In the genomic region with DNA sequence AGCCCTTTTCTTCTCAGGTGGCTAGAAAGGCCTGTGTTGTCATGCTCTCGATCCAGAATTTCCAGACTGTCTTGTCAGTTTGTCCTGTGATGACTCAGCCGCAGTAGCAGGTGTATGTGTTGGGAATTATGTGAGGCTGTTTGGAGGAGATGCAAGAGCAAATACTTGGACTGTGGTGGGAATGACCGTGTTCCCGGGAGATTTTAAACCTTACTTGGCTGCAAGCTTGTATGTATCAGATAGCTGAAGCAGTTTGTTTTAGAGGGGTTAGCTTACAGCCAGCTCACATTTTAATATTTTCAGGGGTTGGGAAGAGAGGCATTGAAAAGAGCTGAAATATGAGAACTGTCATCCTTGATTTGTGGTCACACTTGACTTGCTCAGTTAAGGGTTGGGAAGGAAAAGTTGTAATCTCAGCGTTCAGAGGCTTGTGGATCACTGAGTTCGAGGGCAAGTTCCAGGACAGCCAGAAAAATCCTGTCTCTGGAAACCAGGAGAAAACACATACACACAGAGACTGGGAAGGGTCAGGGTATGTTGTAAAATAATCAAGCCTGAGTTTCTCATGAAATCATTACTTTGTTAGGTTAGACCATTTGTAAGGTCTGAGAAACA, we compare ENCODE assay signal across 8 mouse cellular contexts. TPM values are rescaled to one million over a fixed set of nuclear protein-coding genes. Genes with fewer than 3 reads are reported as not detected.
A peak's percentile ranks its signal among the peaks of the same experiment; 100 is the strongest.
DNase-seq lines count a peak whose midpoint lies in the region; ATAC-seq lines count a peak whose summit lies in the region.

No protein-coding gene starts in this region.

- no peaks in the 10 kb centered on the region for H3K9me3 ChIP-seq in heart, embryonic 10.5 days
- no peaks in the 10 kb centered on the region for H3K9me3 ChIP-seq in intestine, embryonic 16.5 days (ENCODE audit: control insufficient read depth, low read length)
- no peaks in the 10 kb centered on the region for H3K9me3 ChIP-seq in midbrain, embryonic 13.5 days

- no peak for DNase-seq in heart, embryonic 10.5 days (ENCODE audit: low spot score)
- no peak for DNase-seq in heart, postnatal 10 days
- peak; percentile 58 for DNase-seq in adipocyte (ENCODE audit: low spot score)
- DNase-seq in cerebellum, postnatal 36 days: no peak
- no peak for DNase-seq in cerebellum, postnatal 14 days

- peaks cover 42% of the 10 kb centered on the region for H3K4me1 ChIP-seq in heart, embryonic 10.5 days
- H3K4me1 ChIP-seq in intestine, embryonic 16.5 days (ENCODE audit: control insufficient read depth, insufficient read depth, low read length): peaks cover 22% of the 10 kb centered on the region
- H3K4me1 ChIP-seq in midbrain, embryonic 13.5 days (replicated peaks): peaks cover 34% of the 10 kb centered on the region

- H3K9ac ChIP-seq in intestine, embryonic 16.5 days (ENCODE audit: low read depth, low read length): peak overlapping the region; percentile 95; the same call in 1 of the 2 replicates
- peak overlapping the region; percentile 23; the same call in 1 of the 2 replicates for H3K9ac ChIP-seq in midbrain, embryonic 13.5 days (replicated peaks)

- no peak for ATAC-seq in intestine, embryonic 16.5 days
- ATAC-seq in midbrain, embryonic 13.5 days: no peak
- no peak for ATAC-seq in megakaryocyte progenitor cell, adult 5-6 weeks (replicated peaks; ENCODE audit: poor library complexity)

- H3K36me3 ChIP-seq in heart, embryonic 10.5 days: peaks cover 31% of the 10 kb centered on the region
- H3K36me3 ChIP-seq in intestine, embryonic 16.5 days (ENCODE audit: control insufficient read depth, insufficient read depth, low read length): peaks cover 17% of the 10 kb centered on the region
- peaks cover 26% of the 10 kb centered on the region for H3K36me3 ChIP-seq in midbrain, embryonic 13.5 days

- intact Hi-C loops in heart, postnatal 10 days (cut with DNase I): no loop called here

- H3K4me2 ChIP-seq in intestine, embryonic 16.5 days (ENCODE audit: low read depth, low read length): peak overlapping the region; percentile 54
- H3K4me2 ChIP-seq in midbrain, embryonic 13.5 days (replicated peaks): peak overlapping the region; percentile 81

- no peaks in the 10 kb centered on the region for H3K27me3 ChIP-seq in heart, embryonic 10.5 days (ENCODE audit: insufficient read depth, poor library complexity, severe bottlenecking)
- no peaks in the 10 kb centered on the region for H3K27me3 ChIP-seq in intestine, embryonic 16.5 days (replicated peaks; ENCODE audit: control insufficient read depth, insufficient read depth, low read length)
- no peaks in the 10 kb centered on the region for H3K27me3 ChIP-seq in midbrain, embryonic 13.5 days

- 85% methylated on average over 6 of the region's 6 CpGs for WGBS in heart, embryonic 10.5 days
- 60% methylated on average over 6 of the region's 6 CpGs for WGBS in intestine, embryonic 16.5 days
- WGBS in midbrain, embryonic 13.5 days: 82% methylated on average over 6 of the region's 6 CpGs

- no peak overlapping the region for H3K27ac ChIP-seq in heart, embryonic 10.5 days
- no peak overlapping the region for H3K27ac ChIP-seq in intestine, embryonic 16.5 days (ENCODE audit: low read length)
- no peak overlapping the region for H3K27ac ChIP-seq in midbrain, embryonic 13.5 days

- 0 out of 2 replicates have a peak overlapping the region, but pooled peaks have one; percentile 87 for H3K4me3 ChIP-seq in heart, embryonic 10.5 days
- peak overlapping the region; percentile 65 for H3K4me3 ChIP-seq in intestine, embryonic 16.5 days (ENCODE audit: low read length)
- H3K4me3 ChIP-seq in midbrain, embryonic 13.5 days (replicated peaks): peak overlapping the region; percentile 78

RNA-seq across cellular contexts. Expression of gene Atp6v1g1, which starts 2.0 kb away (rescaled TPM):
- polyA plus RNA-seq in heart, embryonic 10.5 days (2016; fragmentation: Nextera tagmentation; extraction: Ambion mirVana): 190 and 227 TPM in 2 replicates
- total RNA-seq in heart, postnatal 10 days (2021): 100 to 1,000 TPM; 161 to 165 TPM
- 335 TPM in 2 replicates for polyA plus RNA-seq in intestine, embryonic 16.5 days (2015; fragmentation: Nextera tagmentation; extraction: Ambion mirVana)
- 461 and 466 TPM in 2 replicates for polyA plus RNA-seq in midbrain, embryonic 13.5 days (2015; fragmentation: Nextera tagmentation; extraction: Ambion mirVana)
- 102 and 121 TPM in 2 replicates for total RNA-seq in megakaryocyte progenitor cell, adult 5-6 weeks (2015)
- total RNA-seq in megakaryocyte progenitor cell, adult 5-6 weeks (2017): 80.3 and 82.4 TPM in 2 replicates

RNA-seq across cellular contexts. Expression of gene Tmem268, which starts 12.0 kb away (rescaled TPM):
- 7.9 and 9.3 TPM in 2 replicates for polyA plus RNA-seq in heart, embryonic 10.5 days (2016; fragmentation: Nextera tagmentation; extraction: Ambion mirVana)
- total RNA-seq in heart, postnatal 10 days (2021): 1 to 10 TPM; 5.9 to 6.5 TPM
- 15.9 and 18.6 TPM in 2 replicates for polyA plus RNA-seq in intestine, embryonic 16.5 days (2015; fragmentation: Nextera tagmentation; extraction: Ambion mirVana)
- 2.7 and 2.8 TPM in 2 replicates for polyA plus RNA-seq in midbrain, embryonic 13.5 days (2015; fragmentation: Nextera tagmentation; extraction: Ambion mirVana)
- total RNA-seq in megakaryocyte progenitor cell, adult 5-6 weeks (2015): 4.7 and 4.8 TPM in 2 replicates
- 10.8 and 23.7 TPM in 2 replicates for total RNA-seq in megakaryocyte progenitor cell, adult 5-6 weeks (2017)

RNA-seq across cellular contexts. Expression of gene Whrn, which starts 50.8 kb away (rescaled TPM):
- 4.0 and 5.3 TPM in 2 replicates for polyA plus RNA-seq in heart, embryonic 10.5 days (2016; fragmentation: Nextera tagmentation; extraction: Ambion mirVana)
- 10 to 100 TPM in 1 of 2 experiments, 1 to 10 TPM in 1; 10.0 to 11.0 TPM for total RNA-seq in heart, postnatal 10 days (2021)
- 2.9 and 3.0 TPM in 2 replicates for polyA plus RNA-seq in intestine, embryonic 16.5 days (2015; fragmentation: Nextera tagmentation; extraction: Ambion mirVana)
- 6.6 and 10.3 TPM in 2 replicates for polyA plus RNA-seq in midbrain, embryonic 13.5 days (2015; fragmentation: Nextera tagmentation; extraction: Ambion mirVana)
- 1.7 and 3.6 TPM in 2 replicates for total RNA-seq in megakaryocyte progenitor cell, adult 5-6 weeks (2015)
- 0.37 and 0.41 TPM in 2 replicates for total RNA-seq in megakaryocyte progenitor cell, adult 5-6 weeks (2017)

RNA-seq across cellular contexts. Expression of gene Gm11213, which starts 58.5 kb away (rescaled TPM):
- polyA plus RNA-seq in heart, embryonic 10.5 days (2016; fragmentation: Nextera tagmentation; extraction: Ambion mirVana): not detected in 2 replicates
- total RNA-seq in heart, postnatal 10 days (2021): not detected
- not detected in 2 replicates for polyA plus RNA-seq in intestine, embryonic 16.5 days (2015; fragmentation: Nextera tagmentation; extraction: Ambion mirVana)
- not detected in 2 replicates for polyA plus RNA-seq in midbrain, embryonic 13.5 days (2015; fragmentation: Nextera tagmentation; extraction: Ambion mirVana)
- not detected in 2 replicates for total RNA-seq in megakaryocyte progenitor cell, adult 5-6 weeks (2015)
- not detected in 2 replicates for total RNA-seq in megakaryocyte progenitor cell, adult 5-6 weeks (2017)
